Mouse (Mus musculus): ENCODE measurements at regions not wholly inside any gene's neighbourhood (a gene's known extent, or its start where the extent isn't known, plus 50 kb on each side); places are given as distances from the start of the nearest gene placed in this dataset.

DNA sequence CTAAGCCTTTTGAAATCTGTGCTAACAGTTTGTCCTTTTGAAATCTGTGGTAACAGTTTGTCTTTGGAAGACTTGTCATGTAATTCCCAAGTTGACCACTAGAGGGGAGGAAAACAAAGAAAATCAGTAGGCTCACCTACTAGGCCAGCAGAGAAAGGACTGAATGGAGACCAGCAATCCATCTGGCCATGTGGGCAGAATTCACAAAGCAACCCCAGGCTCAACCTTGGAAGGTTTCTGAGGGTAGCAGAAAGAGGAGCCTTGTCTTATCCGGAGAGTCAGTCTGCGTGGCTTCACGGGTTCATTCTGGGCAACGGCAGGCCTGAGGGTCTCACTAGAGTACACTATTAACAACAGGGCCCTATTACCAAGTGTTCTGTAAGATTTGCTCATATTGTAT, 319.2 kb upstream of the Sphkap start:
- DNase-seq (ENCODE audit: low spot score) = no peak

DNA sequence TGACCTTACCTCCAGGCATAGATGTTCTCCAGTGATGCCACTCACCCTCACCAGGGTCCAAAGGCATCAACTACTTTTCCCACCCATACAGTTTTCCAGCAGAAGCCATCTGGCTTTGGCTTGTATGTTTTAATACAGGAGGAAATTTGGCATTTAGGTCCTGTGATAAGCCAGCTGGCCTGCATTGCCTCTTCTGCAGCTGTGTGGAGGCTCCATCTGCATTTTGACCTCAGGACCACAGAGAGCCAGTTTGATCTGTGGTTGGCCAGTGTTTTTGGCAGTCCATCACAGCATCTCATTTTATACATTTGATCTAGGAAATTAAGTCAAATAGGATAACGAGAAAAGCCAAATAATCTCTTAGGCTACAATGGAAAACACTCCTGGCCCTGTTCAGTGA, 315.1 kb upstream of the Sphkap start:
- no peak for DNase-seq (ENCODE audit: low spot score)

DNA sequence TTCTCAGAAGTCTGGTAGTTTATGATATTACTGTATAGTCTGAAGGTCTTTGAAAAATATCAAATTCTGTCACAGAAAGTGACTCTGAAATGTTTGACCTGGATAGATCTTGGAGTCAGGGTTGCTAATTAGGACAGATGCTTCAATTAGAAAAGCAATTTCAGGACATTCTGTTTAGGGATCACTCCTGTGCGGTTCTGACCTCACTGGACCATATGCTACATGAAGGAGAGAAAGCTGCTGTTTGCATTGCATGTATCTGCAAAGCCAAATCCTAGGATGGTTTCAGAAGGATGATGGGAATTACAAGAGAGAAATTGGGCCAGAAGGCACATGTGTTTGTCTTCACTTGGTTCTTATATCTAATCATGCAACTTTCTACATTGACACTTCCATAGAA, 312.2 kb upstream of the Sphkap start:
- DNase-seq (ENCODE audit: low spot score) = no peak

- DNase-seq (ENCODE audit: low spot score) = no peak
These were observed 309.1 kb upstream of the Sphkap start for GRCm38 (mm10) chr1:83717056-83717455.

DNA sequence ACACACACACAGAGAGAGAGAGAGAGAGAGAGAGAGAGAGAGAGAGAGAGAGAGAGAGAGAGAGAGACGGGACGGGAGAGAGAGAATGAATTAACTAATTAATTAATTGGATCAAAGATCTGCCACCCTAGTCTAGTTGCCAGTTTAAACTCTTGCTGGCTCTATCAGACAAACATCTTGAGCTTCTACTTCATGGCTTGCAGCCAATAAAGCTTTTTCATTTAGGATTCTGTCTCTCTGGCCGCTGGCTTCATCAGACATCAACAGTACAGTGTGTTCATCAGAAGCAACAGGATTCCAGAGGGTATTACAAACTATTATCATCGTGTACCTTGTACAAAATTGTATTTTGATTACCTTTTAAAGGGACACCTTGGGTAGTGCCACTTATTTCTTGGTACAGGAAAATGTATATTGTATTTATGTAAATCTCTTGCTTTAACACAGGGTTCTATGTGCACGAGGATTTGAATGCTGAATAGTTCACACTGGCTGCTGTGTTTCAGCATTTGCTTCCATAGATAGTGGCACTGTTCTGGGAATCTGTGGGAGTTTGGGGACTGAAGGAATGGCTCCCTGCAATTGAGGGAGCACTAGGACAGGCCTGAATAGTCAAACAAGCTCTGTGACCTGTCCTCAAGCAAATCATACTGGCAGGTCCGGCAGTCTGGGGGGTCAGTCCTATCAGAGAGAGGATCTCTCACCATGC, 293.9 kb upstream of the Sphkap start:
- DNase-seq (ENCODE audit: low spot score) = no peak

GRCm38 (mm10) chr1:83697422-83697821, 289.4 kb upstream of the Sphkap start:
- DNase-seq (ENCODE audit: low spot score) = no peak

DNA sequence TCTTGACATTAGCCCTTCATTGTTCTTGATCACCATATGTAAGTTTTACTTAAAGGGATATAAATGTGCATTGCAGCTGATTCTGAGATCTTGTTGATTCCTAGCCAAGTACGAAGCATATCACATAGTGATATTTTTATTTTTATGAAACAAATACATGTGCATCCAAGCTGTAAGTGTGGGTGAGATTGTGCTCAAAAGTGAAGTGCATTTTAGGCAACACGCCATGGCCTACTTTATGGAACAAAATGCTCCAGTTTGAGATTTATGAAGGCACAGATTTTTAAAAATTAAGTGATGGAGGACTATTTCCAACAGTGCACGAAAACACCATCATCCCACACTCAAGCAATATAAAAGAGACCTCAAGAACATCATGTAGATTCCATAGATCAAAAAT, 277.2 kb upstream of the Sphkap start:
- no peak for DNase-seq (ENCODE audit: low spot score)

GRCm38 (mm10) chr1:83665326-83665725, 257.3 kb upstream of the Sphkap start:
- DNase-seq (ENCODE audit: low spot score) = no peak

DNA sequence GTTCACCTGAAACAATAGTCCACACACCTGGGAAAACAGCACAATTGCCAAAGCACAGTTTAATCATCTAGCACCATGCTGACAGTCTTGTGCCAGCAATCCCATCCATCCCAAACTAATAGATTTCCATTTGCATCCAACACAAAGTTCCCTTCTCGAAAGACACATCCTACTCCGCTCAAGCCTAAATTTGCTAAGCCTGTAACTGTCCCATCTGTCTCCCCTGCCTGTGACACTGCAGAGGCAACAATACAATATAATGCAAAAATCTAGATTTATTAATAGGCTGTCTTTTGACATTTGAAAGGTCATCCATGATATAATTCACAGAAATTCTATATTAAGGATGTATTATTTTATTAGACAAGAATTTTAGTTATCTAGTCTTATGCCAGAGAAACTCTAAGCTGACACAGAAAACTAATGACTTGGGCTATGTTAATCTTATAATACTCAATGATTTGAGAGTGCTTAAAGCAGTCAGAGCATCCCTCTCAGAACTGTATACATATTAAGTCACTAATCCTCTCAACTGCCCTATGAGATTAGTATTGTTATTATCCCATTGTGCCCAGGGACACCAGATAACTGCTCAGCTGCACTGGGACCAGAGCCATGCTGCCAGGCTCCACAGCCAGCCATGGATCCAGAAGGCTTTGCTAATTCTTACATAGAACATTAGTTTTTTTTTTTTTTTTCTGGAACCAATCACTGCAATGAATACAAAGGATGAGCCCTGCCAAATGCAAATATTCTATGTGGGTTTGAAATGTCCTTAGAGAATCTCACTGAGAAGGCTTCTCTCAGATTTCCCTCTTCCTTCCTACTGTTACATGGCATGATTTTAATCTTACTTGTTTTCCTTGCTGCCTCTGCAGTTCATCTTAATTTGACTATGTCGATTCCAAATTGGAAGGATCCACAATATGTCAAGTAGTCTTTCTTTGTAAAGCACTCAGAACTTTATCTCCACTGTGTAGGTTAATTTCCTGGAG, 254.1 kb upstream of the Sphkap start:
- DNase-seq (ENCODE audit: low spot score) = no peak

DNA sequence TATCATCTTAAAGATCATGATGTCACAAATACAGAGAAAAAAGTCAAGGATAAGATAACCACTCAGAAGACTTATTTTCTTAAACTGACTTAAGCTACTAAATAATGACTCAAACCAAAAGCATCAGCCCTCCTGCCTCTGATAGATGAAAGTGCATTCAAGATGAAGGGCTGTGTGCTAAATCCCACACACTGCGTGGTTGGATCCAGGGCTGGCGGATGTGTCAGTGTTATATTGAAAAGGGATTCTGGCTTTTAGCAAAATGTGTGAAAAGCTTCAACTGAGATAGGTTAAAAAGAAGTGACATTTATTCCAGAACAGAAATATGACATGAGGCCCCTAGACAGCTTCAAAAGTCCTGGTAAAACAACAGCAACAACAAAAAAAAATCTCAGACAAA, 245.7 kb upstream of the Sphkap start:
- no peak for DNase-seq (ENCODE audit: low spot score)

DNA sequence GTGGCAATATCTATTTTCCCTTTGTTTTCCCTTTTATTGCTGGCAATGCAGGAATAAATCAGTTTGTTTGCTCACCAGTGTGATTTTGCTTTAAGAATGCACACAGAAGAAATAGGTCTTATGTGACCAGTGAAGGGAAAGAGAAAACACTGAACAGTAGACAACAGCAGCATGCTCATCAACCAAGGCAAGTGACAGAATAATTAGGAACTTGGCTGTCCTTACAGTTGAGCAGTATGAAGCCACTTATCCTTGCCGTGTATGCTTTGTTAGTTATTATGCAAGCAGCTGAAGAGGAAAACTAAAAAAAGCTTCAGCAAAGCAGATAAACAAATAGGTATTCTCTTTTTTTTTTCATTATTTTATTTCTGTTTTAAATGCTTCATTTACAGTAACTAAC, 237.6 kb upstream of the Sphkap start:
- no peak for DNase-seq (ENCODE audit: low spot score)

- DNase-seq (ENCODE audit: low spot score) = no peak
These were observed 234.7 kb upstream of the Sphkap start for GRCm38 (mm10) chr1:83642656-83643055.

DNA sequence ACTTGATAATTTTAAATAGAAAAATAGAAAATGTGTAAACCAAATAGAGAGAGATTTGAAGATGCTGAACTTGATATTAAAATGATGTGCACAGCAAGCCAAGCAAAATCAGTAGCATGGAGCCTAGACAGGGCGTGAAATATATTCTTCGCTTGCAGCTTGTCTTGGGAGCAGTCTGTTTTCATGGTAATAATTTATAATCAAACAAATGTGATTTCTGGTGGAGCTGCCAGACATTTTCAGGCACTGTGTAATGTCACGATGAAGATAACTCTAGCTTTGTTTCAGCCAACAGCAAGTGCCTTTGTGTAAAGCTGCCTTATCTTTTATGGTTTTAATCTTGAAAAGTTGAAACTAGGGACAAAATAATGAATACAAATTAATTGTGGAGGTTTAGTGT, 228.1 kb upstream of the Sphkap start:
- no peak for DNase-seq (ENCODE audit: low spot score)

DNA sequence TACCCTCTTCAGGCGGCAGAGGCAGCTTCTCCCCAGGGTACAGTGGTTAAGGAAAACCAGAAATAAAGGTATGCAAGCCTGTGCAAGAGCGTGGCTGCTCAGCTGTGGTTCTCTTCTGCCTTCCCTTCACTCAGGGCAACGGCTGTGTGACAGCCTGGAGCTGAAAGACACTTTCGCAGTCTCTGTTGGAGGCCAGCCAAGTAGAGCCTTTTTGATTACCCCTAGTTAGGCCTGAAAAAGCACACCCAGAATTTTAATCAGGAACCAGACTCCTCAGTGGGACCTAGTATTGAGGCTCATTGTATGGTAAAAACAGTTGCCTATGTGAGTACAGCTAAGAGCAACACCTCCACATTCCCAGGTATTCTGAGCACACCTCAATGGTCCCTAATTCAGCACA, 223.8 kb upstream of the Sphkap start:
- DNase-seq (ENCODE audit: low spot score) = no peak

DNA sequence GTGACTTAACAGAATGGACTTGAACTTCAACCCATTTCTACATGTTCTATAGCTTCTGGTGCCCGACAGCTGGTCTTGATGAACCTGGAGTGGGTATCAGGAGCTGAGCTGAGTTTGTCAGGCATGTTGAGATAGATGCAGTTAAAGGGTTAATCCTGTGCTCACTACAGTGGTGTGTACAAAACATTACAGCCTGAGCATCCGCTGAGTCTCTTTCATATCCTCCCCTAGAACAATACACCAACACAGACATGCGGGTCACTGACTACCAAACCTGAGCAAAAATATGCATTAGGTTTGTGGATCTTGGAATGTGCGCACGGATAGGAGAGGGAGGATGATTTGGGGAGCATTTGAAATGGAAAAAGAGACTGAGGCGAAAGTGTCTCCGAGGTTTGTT, 223.4 kb upstream of the Sphkap start:
- DNase-seq (ENCODE audit: low spot score) = no peak

GRCm38 (mm10) chr1:83587258-83587657, 179.3 kb upstream of the Sphkap start:
- no peak for DNase-seq (ENCODE audit: low spot score)

DNA sequence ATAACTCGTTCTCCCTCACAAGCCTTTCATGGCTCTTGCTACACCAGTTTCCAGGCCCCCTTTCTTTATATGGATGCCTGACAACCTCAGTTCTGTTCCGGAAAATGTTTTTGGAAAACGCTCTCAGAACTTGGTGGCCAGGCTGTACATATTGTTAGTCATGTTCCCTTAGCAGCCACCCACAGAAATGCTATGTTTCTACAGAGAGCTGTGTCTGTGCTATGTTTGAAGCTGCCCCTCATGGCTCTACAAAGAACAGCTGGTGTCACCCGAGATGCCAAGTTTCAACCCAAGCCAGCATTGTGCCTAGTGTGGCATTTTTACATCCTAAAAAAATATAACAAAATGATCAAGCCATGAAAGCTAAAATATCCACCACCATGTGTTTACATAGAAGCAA, 175.0 kb upstream of the Sphkap start:
- no peak for DNase-seq (ENCODE audit: low spot score)

GRCm38 (mm10) chr1:83569991-83570390, 162.0 kb upstream of the Sphkap start:
- DNase-seq (ENCODE audit: low spot score) = no peak

DNA sequence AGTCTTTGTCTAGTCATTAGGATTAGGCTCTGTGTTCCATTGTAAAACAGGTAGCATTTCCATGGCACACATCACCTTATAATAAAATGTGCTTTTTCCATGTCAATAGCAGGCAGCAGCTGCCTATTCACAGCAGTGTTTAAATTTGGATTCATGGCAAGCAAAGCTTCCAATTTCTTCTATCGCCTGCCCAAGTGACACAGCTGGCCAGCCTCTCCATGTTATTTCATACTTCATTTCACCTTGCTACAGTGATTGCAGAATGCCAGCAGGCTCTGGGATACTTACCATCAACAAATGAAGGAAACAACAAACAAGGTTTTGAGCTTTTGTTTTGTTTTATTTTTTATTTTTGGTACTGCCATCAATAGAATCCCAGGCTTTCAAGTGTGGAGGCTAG, 160.7 kb upstream of the Sphkap start:
- DNase-seq (ENCODE audit: low spot score) = no peak

DNA sequence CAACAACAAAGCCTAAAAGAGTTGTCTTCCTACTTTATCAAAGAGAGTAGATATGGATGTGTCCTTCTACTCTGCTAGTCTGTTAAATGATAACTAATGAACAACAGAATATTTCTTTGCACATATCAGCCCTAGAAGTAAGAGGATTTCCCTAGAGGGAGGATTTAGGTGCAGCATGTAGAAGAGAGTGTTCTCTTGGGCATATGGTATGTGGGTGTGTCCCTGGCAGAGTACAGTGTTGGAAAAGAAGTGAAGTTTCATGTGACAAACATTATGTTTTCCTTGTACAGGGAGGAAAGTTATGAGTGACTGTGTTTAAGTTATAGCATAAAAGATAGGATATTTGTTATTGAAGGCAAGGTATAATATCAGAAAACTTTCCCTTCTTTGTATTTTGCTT, 143.6 kb upstream of the Sphkap start:
- no peak for DNase-seq (ENCODE audit: low spot score)

- DNase-seq (ENCODE audit: low spot score) = no peak
These were observed 127.5 kb upstream of the Sphkap start for GRCm38 (mm10) chr1:83535461-83535860.

- no peak for DNase-seq (ENCODE audit: low spot score)
These were observed 119.8 kb upstream of the Sphkap start for GRCm38 (mm10) chr1:83527803-83528202.

DNA sequence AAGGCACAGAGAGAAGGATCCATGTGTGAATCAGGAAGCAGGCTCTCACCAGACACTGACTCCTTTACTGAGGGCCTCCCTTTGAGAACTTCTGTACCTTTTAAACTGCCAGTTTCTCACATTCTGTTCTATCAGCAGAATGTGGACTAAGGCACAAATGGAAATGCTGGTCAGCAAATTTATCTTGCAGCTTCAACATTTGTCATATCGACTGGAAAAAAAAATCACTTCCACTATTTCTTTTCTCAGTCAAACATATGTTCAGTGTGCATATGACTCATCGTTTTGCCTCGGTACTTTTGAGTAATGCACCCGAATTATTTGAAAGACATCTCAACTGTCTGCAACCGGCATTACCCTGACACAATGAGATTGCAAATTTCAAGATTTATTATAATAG, 101.4 kb upstream of the Sphkap start:
- no peak for DNase-seq (ENCODE audit: low spot score)

All from ovary, postnatal 36 days (tissue).